ENCODE assay signal across 8 mouse cellular contexts in genomic region chr7:120843037-120843621, GRCm38 (mm10). TPM values are rescaled to one million over a fixed set of nuclear protein-coding genes. Genes with fewer than 3 reads are reported as not detected.
DNase-seq lines count a peak whose midpoint lies in the region; ATAC-seq and TF ChIP-seq lines count a peak whose summit lies in the region.

No protein-coding gene starts in this region.

- H3K9me3 ChIP-seq in heart, embryonic 10.5 days: no peaks in the 10 kb centered on the region
- no peaks in the 10 kb centered on the region for H3K9me3 ChIP-seq in kidney, embryonic 15.5 days (replicated peaks)

- peak; percentile 76 to 78 for DNase-seq in B cell, adult 2 months
- DNase-seq in heart, embryonic 10.5 days (ENCODE audit: low spot score): peak; percentile 92
- DNase-seq in liver: peak; percentile 90
- peak; percentile 65 for DNase-seq in splenic B cell, adult 2 months (ENCODE audit: low read depth, low spot score)

- peak overlapping the region; percentile 47 for H3K27ac ChIP-seq in bone marrow macrophage, adult 2 months (ENCODE audit: insufficient read depth, low read depth, low read length)
- peak overlapping the region; percentile 85 for H3K27ac ChIP-seq in embryonic fibroblast, embryonic 13.5 days (ENCODE audit: insufficient read depth, low read length)
- peak overlapping the region; percentile 95 for H3K27ac ChIP-seq in heart, embryonic 10.5 days
- peak overlapping the region; percentile 94 for H3K27ac ChIP-seq in kidney, embryonic 15.5 days

- peaks cover 28% of the 10 kb centered on the region for H3K27me3 ChIP-seq in heart, embryonic 10.5 days (ENCODE audit: insufficient read depth, poor library complexity, severe bottlenecking)
- H3K27me3 ChIP-seq in kidney, embryonic 15.5 days: 0 out of 2 replicates have a peak, but pooled peaks cover 2% of the 10 kb centered on the region
- H3K27me3 ChIP-seq in myocyte (ENCODE audit: control insufficient read depth, insufficient read depth, insufficient read length): no peaks in the 10 kb centered on the region
- no peaks in the 10 kb centered on the region for H3K27me3 ChIP-seq in splenic B cell, adult 2 months (ENCODE audit: control insufficient read depth, insufficient read depth, low read length, poor library complexity, severe bottlenecking)

- ATAC-seq in kidney, embryonic 15.5 days (replicated peaks; ENCODE audit: low FRiP score): peak; percentile 71

- H3K4me1 ChIP-seq in bone marrow macrophage, adult 2 months (ENCODE audit: control insufficient read depth, insufficient read depth, low read length): peaks cover 13% of the 10 kb centered on the region
- H3K4me1 ChIP-seq in embryonic fibroblast, embryonic 13.5 days (ENCODE audit: control insufficient read depth, insufficient read depth, low read length): peaks cover 3% of the 10 kb centered on the region; the same call in 1 of the 2 replicates
- H3K4me1 ChIP-seq in heart, embryonic 10.5 days: peaks cover 27% of the 10 kb centered on the region
- peaks cover 27% of the 10 kb centered on the region for H3K4me1 ChIP-seq in kidney, embryonic 15.5 days

- H3K4me3 ChIP-seq in bone marrow macrophage, adult 2 months (ENCODE audit: insufficient read depth, low read length): peak overlapping the region; percentile 65
- H3K4me3 ChIP-seq in embryonic fibroblast, embryonic 13.5 days (ENCODE audit: insufficient read depth, low read length): peak overlapping the region; percentile 63
- peak overlapping the region; percentile 88 for H3K4me3 ChIP-seq in heart, embryonic 10.5 days
- H3K4me3 ChIP-seq in kidney, embryonic 15.5 days (replicated peaks): peak overlapping the region; percentile 60
- H3K4me3 ChIP-seq in myocyte: peak overlapping the region; percentile 81

- H3K9ac ChIP-seq in kidney, embryonic 15.5 days: peak overlapping the region; percentile 70

- H3K79me2 ChIP-seq in myocyte (ENCODE audit: control insufficient read depth, insufficient read depth): no peaks in the 10 kb centered on the region

- no peak for TF ChIP-seq POLR2A in bone marrow macrophage, adult 2 months (IDR thresholded peaks at IDR 0.05; ENCODE audit: borderline replicate concordance, low read depth, low read length)
- TF ChIP-seq POLR2A in embryonic fibroblast, embryonic 13.5 days (IDR thresholded peaks at IDR 0.05; ENCODE audit: low read depth, low read length): peak; percentile 83
- TF ChIP-seq POLR2A in myocyte (IDR thresholded peaks at IDR 0.05; ENCODE audit: insufficient read length, low read depth): peak; percentile 48

- under 1% methylated on average over 40 of the region's 40 CpGs for WGBS in heart, embryonic 10.5 days
- WGBS in kidney, embryonic 15.5 days: 0% methylated on average over 40 of the region's 40 CpGs

- TF ChIP-seq CTCF in bone marrow macrophage, adult 2 months (IDR thresholded peaks at IDR 0.05; ENCODE audit: low read depth, low read length): no peak
- no peak for TF ChIP-seq CTCF in embryonic fibroblast, embryonic 13.5 days (IDR thresholded peaks at IDR 0.05; ENCODE audit: borderline replicate concordance, insufficient read depth, low read length)

- H3K36me3 ChIP-seq in heart, embryonic 10.5 days: no peaks in the 10 kb centered on the region
- H3K36me3 ChIP-seq in kidney, embryonic 15.5 days: peaks cover 3% of the 10 kb centered on the region
- peaks cover 6% of the 10 kb centered on the region for H3K36me3 ChIP-seq in myocyte (ENCODE audit: control insufficient read depth, insufficient read depth)
- no peaks in the 10 kb centered on the region for H3K36me3 ChIP-seq in splenic B cell, adult 2 months (ENCODE audit: control insufficient read depth, insufficient read depth, low read length, poor library complexity, severe bottlenecking)

- H3ac ChIP-seq in myocyte (ENCODE audit: control insufficient read depth, insufficient read length): peak overlapping the region; percentile 86

- peak overlapping the region; percentile 82 for H3K4me2 ChIP-seq in kidney, embryonic 15.5 days
- H3K4me2 ChIP-seq in myocyte (ENCODE audit: low read depth): peak overlapping the region; percentile 90

TF ChIP-seq in myocyte, 11 proteins besides CTCF, POLR2A, EP300 and RAD21:
- TF ChIP-seq MAX (IDR thresholded peaks at IDR 0.05; ENCODE audit: low read depth): no peak
- TF ChIP-seq MYOG (IDR thresholded peaks at IDR 0.05; ENCODE audit: control insufficient read depth in 1 of 3, insufficient read depth in 1 of 3, insufficient read length in 2 of 3, low read depth in 2 of 3): peak in 2 of 3 experiments; percentile 88 to 92
- no peak for TF ChIP-seq E2F4 (IDR thresholded peaks at IDR 0.05; ENCODE audit: insufficient read depth)
- TF ChIP-seq MYOD1 (IDR thresholded peaks at IDR 0.05; ENCODE audit: control insufficient read depth in 1 of 3, insufficient read length in 2 of 3, low read depth in 2 of 3): peak in 2 of 3 experiments; percentile 59 to 83

RNA-seq across cellular contexts. Expression of gene Eef2k, which starts 0.5 kb away (rescaled TPM):
- polyA plus RNA-seq in bone marrow macrophage, adult 2 months (2012; ENCODE audit: insufficient read depth, insufficient read length, missing spikeins): 10.4 and 15.1 TPM in 2 replicates
- polyA plus RNA-seq in embryonic fibroblast, embryonic 13.5 days (2011; ENCODE audit: insufficient read length, low read depth, missing spikeins): 42.0 and 47.7 TPM in 2 replicates
- polyA plus RNA-seq in heart, embryonic 10.5 days (2016; fragmentation: Nextera tagmentation; extraction: Ambion mirVana): 16.3 and 17.3 TPM in 2 replicates
- 23.8 and 27.6 TPM in 2 replicates for polyA plus RNA-seq in kidney, embryonic 15.5 days (2015; fragmentation: Nextera tagmentation; extraction: Ambion mirVana)
- 32.3 TPM for polyA plus RNA-seq in myocyte (2012; fragmentation: generic; extraction: Trizol)

RNA-seq across cellular contexts. Expression of gene Gm5737, which starts 31.0 kb away (rescaled TPM):
- polyA plus RNA-seq in bone marrow macrophage, adult 2 months (2012; ENCODE audit: insufficient read depth, insufficient read length, missing spikeins): not detected in 2 replicates
- not detected in 2 replicates for polyA plus RNA-seq in embryonic fibroblast, embryonic 13.5 days (2011; ENCODE audit: insufficient read length, low read depth, missing spikeins)
- polyA plus RNA-seq in heart, embryonic 10.5 days (2016; fragmentation: Nextera tagmentation; extraction: Ambion mirVana): not detected in 2 replicates
- not detected in 2 replicates for polyA plus RNA-seq in kidney, embryonic 15.5 days (2015; fragmentation: Nextera tagmentation; extraction: Ambion mirVana)
- not detected for polyA plus RNA-seq in myocyte (2012; fragmentation: generic; extraction: Trizol)

Comparison
In these comparisons a context has a peak if more than half of its experiments do, and no peak if none do; other contexts are left out.
1. Peak in every context shown above with its lines: DNase-seq, ATAC-seq, H3K4me3 ChIP-seq and H3K27ac ChIP-seq.